Mouse (Mus musculus) forebrain, embryonic 10.5 days (tissue): ENCODE data around the gene A530016L24Rik. TPM values are rescaled to one million over a fixed set of nuclear protein-coding genes. Genes with fewer than 3 reads are reported as not detected.

Experiments
- DNase-seq: peaks from one replicate; pipeline ENCODE4 v3.0.0-alpha.2; 2017; ENCODE audit warnings: low spot score; ENCODE audit errors: extremely low spot score
- H3K27ac ChIP-seq: fragments of 300-500 bp; sonication (generic); 2 replicates; pipeline ENCODE4 v1.5.1; 2016; ENCODE audit warnings: mild to moderate bottlenecking
- H3K27me3 ChIP-seq: fragments of 300-500 bp; sonication (generic); 2 replicates; pipeline ENCODE4 v1.6.1; 2016; ENCODE audit warnings: mild to moderate bottlenecking; ENCODE audit not compliant: poor library complexity, severe bottlenecking
- H3K36me3 ChIP-seq: fragments of 300-500 bp; sonication (generic); replicated peaks from 2 replicates; pipeline ENCODE4 v1.6.1; 2016; ENCODE audit warnings: mild to moderate bottlenecking, moderate library complexity
- H3K4me1 ChIP-seq: fragments of 300-500 bp; sonication (generic); 2 replicates; pipeline ENCODE4 v1.6.1; 2016
- H3K4me3 ChIP-seq: fragments of 300-500 bp; sonication (generic); 2 replicates; pipeline ENCODE4 v1.5.1; 2016; ENCODE audit warnings: mild to moderate bottlenecking, moderate library complexity
- H3K9me3 ChIP-seq: fragments of 300-500 bp; sonication (generic); 2 replicates; pipeline ENCODE4 v1.6.1; 2016; ENCODE audit warnings: mild to moderate bottlenecking, moderate library complexity
- WGBS: fragments of 180-500 bp; shearing (Covaris S2); methylation state at CpG from one replicate; pipeline ENCODE4 v1.1.7; 2016; 5-methylcytosine and 5-hydroxymethylcytosine counted together
- polyA plus RNA-seq: library from polyadenylated mRNA; unstranded; fragments of >200 nt; fragmentation: Nextera tagmentation; extraction: Ambion mirVana; gene quantifications from 2 replicates; pipeline ENCODE4 v1.2.1, GENCODE M21; 2016

Gene A530016L24Rik
- polyA plus RNA-seq, 1 experiment from 2014 or later: not detected

GRCm38 (mm10) chr12:112542257-112542919 lies 53.1 kb downstream of the A530016L24Rik start:
- H3K4me1 ChIP-seq: peaks cover 68% of the 10 kb centered on the region
- WGBS: 60% methylated on average over 13 of the region's 13 CpGs
- DNase-seq: no peak
- peak overlapping the region; percentile 86 for H3K27ac ChIP-seq
- peaks cover 24% of the 10 kb centered on the region for H3K27me3 ChIP-seq
- H3K4me3 ChIP-seq: peak overlapping the region; percentile 19; the same call in 1 of the 2 replicates
- no peaks in the 10 kb centered on the region for H3K36me3 ChIP-seq
- no peaks in the 10 kb centered on the region for H3K9me3 ChIP-seq

DNA sequence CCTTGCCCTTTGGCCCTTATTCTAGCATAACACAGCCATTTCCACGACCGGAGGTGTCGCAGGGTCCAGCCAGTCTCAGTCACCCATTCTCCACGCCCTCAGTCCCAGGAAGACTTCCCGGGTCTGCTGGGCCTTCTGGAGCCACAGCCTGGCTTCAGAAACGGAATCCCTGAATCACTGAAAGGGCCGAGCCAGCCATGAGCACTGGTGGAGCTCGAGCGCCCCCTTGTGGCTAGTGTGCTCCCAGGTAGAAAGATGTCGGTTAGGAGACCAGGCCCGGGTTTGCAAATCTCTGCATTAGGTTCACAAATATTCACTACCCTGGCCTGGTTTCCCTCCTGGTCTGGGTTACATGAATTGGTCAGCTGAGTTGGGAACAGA lies 53.7 kb downstream of the A530016L24Rik start:
- Histone ChIP-seq H3K9me3 (no peaks in the 10 kb centered on the region), H3K36me3 (no peaks in the 10 kb centered on the region), H3K27me3 (peaks cover 24% of the 10 kb centered on the region), H3K27ac (peak overlapping the region; percentile 86), H3K4me3 (no peak overlapping the region), H3K4me1 (peaks cover 68% of the 10 kb centered on the region)
- DNase-seq: peak; percentile 96
- 5% methylated on average over 11 of the region's 11 CpGs for WGBS

DNA sequence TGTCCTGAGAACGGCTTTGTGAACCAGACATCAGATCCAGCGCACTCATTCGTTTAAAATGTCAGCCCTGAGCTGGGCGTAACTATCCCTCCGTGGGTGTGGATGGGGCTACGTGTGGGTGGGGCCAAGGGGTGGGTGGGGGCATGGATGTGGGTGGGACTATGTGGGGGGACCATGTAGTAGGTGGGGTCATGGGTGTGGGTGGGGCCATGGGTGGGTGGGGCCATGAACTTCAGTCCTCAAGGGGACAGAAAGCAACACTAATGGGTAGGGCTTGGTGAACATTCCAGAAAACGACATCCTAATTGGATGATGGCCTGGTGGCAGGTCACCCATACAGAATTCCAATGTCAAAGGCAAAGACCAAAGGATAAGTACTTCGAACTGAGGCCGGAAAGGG lies 54.7 kb downstream of the A530016L24Rik start:
- WGBS: 75% methylated on average over 9 of the region's 9 CpGs
- Histone ChIP-seq H3K27ac (peak overlapping the region; percentile 27; the same call in 1 of the 2 replicates), H3K9me3 (no peaks in the 10 kb centered on the region), H3K4me3 (no peak overlapping the region), H3K4me1 (peaks cover 68% of the 10 kb centered on the region), H3K36me3 (no peaks in the 10 kb centered on the region), H3K27me3 (peaks cover 19% of the 10 kb centered on the region)
- DNase-seq: no peak

GRCm38 (mm10) chr12:112544946-112545701 lies 55.9 kb downstream of the A530016L24Rik start:
- no peak for DNase-seq
- no peak overlapping the region for H3K4me3 ChIP-seq
- no peaks in the 10 kb centered on the region for H3K9me3 ChIP-seq
- no peaks in the 10 kb centered on the region for H3K36me3 ChIP-seq
- peaks cover 19% of the 10 kb centered on the region for H3K27me3 ChIP-seq
- H3K27ac ChIP-seq: peak overlapping the region; percentile 74
- H3K4me1 ChIP-seq: peaks cover 68% of the 10 kb centered on the region
- WGBS: 37% methylated on average over 12 of the region's 12 CpGs

GRCm38 (mm10) chr12:112546110-112546509 lies 56.9 kb downstream of the A530016L24Rik start:
- Histone ChIP-seq H3K27me3 (peaks cover 18% of the 10 kb centered on the region), H3K4me3 (no peak overlapping the region), H3K36me3 (no peaks in the 10 kb centered on the region), H3K27ac (no peak overlapping the region), H3K9me3 (no peaks in the 10 kb centered on the region), H3K4me1 (peaks cover 68% of the 10 kb centered on the region)
- WGBS: 89% methylated on average over 8 of the region's 8 CpGs
- no peak for DNase-seq

GRCm38 (mm10) chr12:112549287-112549686 lies 60.0 kb downstream of the A530016L24Rik start:
- H3K27ac ChIP-seq: no peak overlapping the region
- no peak overlapping the region for H3K4me3 ChIP-seq
- WGBS: 85% methylated on average over 1 of the region's 1 CpGs
- peaks cover 60% of the 10 kb centered on the region for H3K4me1 ChIP-seq
- no peaks in the 10 kb centered on the region for H3K9me3 ChIP-seq
- H3K36me3 ChIP-seq: no peaks in the 10 kb centered on the region
- peaks cover 16% of the 10 kb centered on the region; the same call in 1 of the 2 replicates for H3K27me3 ChIP-seq
- DNase-seq: no peak

Other genes with a start within 250 kb of the A530016L24Rik start
- gene Tmem179, start 27.3 kb downstream of the A530016L24Rik start, polyA plus RNA-seq: 0.55 and 0.89 TPM in 2 replicates
- gene Inf2, start 99.3 kb downstream of the A530016L24Rik start, polyA plus RNA-seq: 1.1 and 1.3 TPM in 2 replicates
- 4.9 and 6.6 TPM in 2 replicates for gene Adssl1, start 130.6 kb downstream of the A530016L24Rik start, polyA plus RNA-seq
- gene Siva1, start 155.2 kb downstream of the A530016L24Rik start, polyA plus RNA-seq: 361 and 369 TPM in 2 replicates
- 39.2 and 41.9 TPM in 2 replicates for gene Akt1, start 185.4 kb downstream of the A530016L24Rik start, polyA plus RNA-seq
- gene Zbtb42, start 189.4 kb downstream of the A530016L24Rik start, polyA plus RNA-seq: 4.1 and 4.3 TPM in 2 replicates
- 5.9 and 7.9 TPM in 2 replicates for gene Cep170b, start 231.0 kb downstream of the A530016L24Rik start, polyA plus RNA-seq